Mouse (Mus musculus): Measurements from ENCODE around the gene A3galt2.

A3galt2 gene

DNA sequence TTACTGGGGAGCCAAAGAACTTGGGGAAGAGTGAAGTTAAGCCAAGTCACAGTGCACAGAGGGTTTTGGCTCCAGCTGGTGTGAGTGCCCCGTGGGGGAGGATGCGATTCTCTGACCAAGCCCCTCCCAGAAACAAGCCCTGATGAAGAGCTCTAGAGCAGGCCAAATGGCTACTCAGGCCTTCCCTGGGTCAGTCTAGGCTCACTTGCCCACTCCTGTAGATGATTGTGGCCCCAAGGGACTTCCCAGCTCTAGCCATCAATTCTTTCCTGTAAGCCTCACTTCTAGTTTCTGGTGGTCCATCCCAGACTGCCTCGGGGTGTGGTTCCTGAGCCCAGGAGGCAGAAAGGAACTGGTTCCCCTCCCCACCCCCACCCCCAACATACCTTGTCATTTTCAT is at the start of gene A3galt2:
Gene A3galt2, plus strand, starts transcription at position 301 of the 400 bp plus-strand sequence.
- DNase-seq (ENCODE audit: low read depth, low spot score): no peak

DNA sequence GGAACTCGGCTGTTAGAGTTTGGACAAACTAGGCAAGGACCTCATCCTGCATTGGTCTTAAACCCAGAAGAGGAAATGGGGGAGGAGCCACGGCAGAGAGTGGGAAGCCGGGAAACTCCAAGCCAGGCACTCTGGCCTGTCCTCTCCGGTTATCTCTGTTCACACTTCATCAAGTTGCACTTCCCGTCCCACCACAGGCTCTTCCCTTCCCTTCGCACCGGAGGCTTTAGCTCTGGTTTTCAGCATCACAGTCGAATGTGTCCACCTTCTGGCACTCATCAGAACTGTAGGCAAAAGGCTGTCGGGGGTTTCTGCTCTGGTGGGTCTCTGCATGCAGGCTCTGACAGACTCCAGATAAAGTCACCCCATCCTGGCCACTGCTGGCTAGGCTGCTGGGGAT is 48.5 kb upstream of the A3galt2 start:
- DNase-seq (ENCODE audit: low read depth, low spot score): no peak

DNA sequence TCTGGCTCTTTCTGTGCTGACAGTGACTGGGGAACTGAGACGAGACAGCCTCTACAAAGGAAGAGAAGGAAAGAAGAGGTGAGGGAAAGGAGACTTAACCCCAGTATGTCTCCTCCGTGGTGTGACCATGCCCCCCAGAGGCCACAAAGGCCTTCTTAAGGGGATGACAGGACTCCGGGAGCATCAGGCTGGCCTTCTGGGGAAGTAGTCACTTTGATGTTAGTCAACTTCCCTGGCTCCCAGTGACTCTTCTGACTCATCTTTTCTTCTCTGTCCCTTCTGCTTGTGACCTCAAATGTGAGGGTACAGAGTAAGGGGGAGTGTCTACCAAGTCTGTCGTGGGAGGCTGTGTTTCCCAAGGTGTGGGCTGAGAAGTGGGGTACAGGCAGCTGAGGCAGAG is 47.8 kb upstream of the A3galt2 start:
- no peak for DNase-seq (ENCODE audit: low read depth, low spot score)

DNA sequence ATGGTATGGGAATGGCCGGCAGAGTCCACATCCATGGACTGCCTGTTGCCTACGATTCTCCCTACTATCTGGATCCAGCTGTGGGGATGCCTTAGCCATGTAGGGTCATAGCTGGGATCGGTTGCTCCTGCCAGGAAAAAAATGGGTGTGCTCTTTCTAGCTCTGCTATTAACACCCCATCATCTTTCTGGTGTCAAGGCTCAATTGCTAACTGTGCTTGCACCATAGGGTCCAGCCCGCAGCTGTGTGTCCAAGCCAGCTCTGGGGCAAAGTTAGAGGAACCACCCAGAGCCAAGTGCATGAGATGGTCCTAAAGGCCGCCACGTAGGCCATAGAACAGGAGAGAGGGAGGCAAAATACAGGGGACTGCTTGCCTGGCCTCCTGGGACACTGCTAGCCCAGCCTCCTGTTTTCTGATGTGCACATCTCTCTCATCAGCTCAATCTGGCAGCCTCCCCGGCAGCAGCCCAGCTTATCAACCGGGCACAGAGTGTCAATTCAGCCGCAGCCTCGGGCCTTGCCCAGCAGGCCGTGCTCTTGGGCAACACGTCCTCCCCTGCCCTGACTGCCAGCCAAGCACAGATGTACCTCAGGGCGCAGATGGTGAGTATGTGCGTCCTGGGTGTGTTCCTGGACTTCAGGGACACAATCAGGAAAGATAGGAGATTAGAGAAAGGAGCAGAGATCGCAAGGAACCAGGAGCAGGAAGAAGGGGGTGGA is 45.9 kb upstream of the A3galt2 start:
- DNase-seq (ENCODE audit: low read depth, low spot score): no peak

DNA sequence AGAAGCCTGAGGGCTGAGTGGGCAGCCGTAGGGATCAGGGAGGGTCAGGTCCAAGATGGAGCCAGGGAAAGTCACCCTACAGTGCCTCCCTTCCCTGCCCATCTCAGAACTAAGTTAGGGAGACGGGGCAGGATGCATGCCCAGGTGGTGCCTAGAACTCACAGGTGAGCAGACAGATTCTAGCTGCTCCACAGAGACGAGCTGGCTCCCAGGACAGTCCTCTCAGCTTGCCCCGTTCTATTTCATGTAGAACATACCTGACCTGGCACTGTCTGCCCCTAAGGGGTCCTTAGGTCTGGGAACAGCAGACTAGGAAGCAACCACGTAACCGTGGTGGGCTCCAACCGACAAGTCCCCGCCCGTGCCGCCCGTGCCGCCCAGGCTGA is 45.4 kb upstream of the A3galt2 start:
- DNase-seq (ENCODE audit: low read depth, low spot score): no peak

DNA sequence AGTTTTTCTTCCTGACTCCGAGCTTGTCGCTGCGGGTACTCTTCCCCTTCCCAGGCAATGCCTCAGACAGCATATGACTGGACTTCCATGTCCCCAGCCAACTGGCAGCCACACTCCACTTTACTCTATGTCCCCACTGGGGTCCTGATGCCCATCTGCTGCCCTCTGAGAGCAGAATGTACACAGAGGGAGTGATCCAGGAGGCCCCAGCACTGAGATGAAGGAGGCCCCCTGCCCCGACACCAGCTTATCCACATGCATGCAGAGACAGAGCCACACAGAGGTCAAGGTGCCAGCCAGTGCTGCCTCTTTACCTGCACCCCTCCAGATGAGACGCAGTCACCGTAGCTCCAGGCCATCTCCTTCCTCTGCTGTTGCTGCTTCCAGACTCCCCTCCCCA is 44.9 kb upstream of the A3galt2 start:
- DNase-seq (ENCODE audit: low read depth, low spot score): no peak

DNA sequence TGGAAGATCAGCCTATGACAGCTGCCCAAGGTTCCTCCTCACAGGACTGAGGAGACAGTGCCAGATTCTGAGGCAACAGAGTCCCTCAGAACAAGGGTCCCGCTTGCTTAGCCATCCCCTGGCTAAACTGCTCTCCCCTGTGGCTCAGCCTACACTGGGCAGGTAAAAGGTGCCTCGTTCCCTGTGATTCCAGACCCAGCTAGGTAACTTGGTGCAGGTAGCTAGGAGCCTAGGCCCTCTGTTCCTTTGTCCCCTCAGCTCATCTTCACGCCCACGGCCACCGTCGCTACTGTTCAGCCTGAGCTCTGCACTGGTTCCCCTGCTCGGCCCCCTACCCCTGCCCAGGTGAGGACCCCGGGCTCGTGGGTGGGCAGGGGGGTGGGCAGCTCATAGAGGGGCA is 44.4 kb upstream of the A3galt2 start:
- DNase-seq (ENCODE audit: low read depth, low spot score): no peak

DNA sequence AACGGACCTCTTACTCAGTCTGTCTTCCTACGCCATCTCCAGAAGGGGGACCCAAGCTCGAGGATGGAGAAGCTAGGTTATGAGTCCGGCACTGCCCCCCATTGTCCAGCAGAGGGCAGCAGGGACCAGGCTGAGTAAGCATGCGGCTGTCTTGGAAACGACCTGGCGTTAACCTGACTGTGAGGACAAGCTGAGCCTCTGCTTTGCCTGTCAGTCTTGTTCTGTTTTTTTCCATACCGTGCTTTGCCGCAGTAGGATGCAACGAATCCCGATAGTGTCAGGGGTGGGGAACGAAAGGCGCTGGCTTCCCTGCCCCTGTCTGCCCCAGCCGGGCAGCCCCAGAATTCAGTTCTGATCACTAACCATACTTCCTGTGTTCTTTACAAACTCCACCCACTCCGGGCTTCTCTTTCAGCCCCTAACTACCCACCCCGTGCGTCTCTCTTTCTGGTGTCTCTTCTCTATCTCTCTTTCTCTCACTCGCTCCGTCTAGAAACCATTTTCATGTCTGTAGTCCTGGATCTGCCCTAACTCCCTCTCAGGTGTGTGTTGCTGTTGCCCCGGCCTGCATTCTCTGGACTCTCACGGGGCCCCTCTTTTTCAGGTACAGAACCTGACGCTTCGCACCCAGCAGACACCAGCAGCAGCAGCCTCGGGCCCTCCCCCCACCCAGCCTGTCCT is 43.6 kb upstream of the A3galt2 start:
- peak; percentile 72 for DNase-seq (ENCODE audit: low read depth, low spot score)

DNA sequence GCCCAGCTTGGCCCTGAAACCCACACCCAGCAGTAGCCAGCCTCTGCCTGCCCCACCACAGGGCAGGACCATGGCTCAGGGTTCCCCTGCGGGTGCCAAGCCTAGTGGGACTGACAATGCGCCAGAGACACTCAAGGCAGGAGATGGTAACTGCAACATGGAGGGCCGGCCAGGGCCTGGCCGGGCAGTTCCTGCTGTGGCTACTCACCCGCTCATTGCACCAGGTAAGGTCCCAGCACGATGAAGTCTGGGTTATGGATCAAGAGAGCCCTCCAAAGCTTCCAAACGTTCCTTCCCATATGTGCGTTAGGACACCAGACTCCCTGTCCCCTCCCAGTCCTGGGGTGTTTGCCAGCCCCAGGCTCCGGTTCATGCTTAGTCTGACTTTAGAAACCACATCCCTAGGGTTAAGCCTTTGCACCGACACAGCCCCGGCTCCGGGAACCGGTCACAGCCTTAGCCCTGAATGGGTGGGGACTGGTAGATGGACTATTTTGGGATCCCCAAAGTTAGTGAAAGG is 43.0 kb upstream of the A3galt2 start:
- DNase-seq (ENCODE audit: low read depth, low spot score): no peak

DNA sequence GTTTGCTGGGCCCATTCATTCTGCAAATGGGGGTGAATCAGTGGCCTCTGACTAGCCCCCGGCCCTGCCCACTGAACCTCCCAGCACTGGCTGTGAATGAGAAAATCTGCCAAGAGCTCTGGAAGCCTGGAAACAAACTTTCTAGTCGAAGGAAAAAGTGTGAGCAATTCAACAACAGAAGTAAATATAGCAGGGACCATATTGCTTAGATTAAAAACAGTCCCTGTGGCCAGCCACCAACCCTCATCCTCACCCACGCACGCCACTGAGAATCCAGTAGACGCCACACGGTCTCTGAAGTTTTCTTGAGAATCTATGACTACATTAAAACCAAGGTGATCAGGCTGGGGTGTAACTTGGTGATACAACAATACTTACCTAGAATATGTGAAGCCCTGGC is 42.2 kb upstream of the A3galt2 start:
- no peak for DNase-seq (ENCODE audit: low read depth, low spot score)

DNA sequence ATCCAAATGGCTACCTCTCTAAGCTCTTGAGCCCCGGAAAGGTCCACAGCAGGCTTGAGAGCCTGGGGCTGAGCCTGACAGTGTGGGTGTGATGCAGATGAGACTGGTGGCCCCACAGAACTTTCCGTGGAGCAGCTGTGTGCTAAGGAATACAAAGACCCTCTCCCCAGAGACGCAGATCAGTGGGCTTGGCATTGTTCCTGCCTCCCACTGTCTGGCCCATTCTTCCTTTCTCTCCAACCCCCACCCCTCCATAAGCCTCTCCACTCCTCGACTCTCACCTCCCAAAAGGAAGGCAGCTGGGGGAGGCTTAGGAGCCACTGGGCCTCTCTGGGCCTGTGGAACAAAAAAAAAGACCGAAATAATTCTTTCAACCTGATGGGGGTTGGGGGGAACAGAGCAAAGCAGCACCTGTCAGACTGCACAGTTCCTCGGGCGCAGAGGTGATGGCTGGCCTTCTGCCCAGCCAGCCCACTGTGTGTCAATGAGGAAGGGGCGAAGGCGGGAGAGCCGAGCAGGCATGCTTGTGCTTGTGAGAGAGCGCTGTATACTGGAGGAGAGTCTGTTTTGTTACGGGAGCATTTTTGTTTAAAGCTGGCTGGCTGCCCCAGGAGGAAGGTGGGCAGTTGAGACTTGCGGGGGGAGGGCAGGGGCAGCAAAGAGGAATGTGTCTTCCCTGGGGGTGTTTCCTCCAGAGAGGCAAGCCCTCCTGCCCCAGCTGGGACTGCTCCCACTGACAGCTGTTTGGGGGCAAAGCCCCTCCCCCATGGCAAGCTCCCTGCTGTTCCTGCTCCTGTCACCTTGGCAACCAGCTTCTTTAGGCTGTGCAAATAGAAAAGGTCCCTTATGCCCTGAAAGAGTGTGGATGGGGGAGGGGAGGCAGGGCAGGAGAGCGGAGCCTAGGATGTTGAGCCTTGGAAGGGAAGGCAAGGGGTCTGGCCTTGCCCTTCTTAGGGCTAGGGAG is 39.6 kb upstream of the A3galt2 start:
- DNase-seq (ENCODE audit: low read depth, low spot score): no peak

DNA sequence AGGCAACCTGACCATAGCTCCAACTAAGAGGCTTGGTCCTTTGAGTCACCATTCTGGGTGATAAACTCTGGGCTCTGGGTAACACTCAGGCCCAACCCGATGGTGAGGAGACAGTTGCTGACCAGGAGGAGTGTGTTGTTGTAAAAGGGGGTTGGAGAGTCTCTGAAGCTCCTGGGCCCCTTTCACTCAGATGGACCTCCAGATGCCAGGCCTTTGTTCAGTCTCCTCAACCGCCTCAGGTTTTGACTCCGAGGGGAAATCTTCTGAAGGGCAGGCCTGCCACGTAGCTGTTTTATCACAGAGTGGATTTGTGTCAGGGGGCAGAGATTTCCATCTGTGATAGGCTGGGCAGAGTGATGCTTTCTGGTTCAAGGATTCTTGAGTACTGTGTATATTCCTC is 38.9 kb upstream of the A3galt2 start:
- DNase-seq (ENCODE audit: low read depth, low spot score): no peak

DNA sequence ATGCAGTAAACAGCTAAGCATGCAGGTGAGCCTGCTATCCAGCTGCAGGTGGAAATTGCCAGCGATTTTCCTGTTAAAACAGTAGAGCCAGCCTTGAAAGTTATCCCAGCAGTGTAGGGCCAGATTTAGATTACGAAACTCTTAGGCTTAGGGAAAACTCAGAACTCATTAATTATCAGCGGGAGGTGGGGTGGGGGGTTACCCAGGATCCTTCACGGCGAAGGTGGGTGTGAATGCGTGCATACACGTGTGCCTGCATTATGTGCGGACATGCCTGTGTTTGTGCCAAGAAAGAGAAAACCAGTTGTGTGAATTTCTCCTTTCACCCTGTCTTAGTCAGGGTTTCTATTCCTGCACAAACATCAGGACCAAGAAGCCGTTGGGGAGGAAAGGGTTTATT is 38.4 kb upstream of the A3galt2 start:
- DNase-seq (ENCODE audit: low read depth, low spot score): no peak

DNA sequence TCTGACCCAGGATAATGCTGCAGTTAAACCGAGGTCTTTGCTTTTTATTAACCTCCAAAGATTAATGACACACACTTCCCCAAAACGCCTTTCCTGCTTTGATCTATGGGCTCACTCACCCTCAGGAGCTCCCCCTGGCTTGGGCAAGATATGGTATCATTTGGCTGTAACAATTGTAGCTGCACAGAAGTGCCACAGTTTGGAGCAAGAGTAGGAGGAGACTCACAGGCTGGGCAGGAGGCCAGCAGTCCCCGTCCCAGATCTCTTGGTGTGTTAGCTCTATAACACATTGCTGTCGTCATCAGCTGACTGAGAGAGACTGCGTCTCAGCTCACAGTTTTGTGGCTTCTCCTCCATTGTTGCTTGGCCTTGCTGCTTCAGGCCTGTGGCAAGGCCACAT is 35.1 kb upstream of the A3galt2 start:
- DNase-seq (ENCODE audit: low read depth, low spot score): no peak

DNA sequence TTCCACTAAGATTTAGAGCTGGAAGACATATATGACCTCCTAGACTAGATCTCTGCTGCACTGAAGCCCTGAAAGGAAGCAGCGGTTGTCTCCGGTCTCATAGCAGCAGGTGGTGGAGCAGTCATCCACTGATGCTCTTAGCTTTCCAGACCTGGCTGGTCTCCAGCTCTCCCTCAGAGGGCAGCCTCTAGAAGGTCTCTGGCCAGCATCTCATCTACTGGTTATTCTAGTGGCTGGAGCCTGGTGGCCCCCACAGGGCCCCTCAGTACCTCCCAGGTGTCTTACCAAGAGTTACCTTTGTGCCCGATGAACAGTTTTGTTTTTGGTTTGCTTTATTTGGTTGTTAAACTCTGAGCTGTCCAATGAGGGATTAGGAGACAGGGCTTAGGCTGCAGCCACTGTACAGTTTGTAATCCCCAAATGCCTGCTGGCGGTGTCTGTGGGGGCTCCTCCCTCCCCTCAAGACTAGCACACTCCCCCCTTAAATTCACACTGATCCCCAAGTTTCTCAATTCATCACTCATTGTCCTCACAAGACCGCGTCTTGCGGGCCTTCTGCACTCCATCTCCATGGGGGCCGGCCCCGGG is 34.0 kb upstream of the A3galt2 start:
- no peak for DNase-seq (ENCODE audit: low read depth, low spot score)

DNA sequence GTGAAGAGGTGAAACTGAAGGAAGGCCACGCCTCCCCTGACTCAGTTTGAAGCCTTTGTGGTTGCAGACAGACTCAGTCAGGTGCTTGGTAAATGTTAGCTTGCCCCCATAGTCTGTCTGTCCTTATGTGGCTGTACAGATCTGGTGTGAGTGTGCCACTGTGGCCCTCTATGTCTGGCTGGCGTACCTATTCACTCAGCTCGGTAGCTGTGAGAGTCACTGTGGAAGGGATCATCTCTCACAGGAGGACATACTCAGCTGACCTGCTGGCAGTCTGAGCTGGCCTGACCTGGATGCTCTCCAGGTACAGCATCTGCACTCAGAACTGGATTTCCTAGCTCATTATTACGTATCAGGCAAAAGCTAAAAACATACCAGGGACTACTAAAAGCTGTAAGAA is 33.4 kb upstream of the A3galt2 start:
- no peak for DNase-seq (ENCODE audit: low read depth, low spot score)

DNA sequence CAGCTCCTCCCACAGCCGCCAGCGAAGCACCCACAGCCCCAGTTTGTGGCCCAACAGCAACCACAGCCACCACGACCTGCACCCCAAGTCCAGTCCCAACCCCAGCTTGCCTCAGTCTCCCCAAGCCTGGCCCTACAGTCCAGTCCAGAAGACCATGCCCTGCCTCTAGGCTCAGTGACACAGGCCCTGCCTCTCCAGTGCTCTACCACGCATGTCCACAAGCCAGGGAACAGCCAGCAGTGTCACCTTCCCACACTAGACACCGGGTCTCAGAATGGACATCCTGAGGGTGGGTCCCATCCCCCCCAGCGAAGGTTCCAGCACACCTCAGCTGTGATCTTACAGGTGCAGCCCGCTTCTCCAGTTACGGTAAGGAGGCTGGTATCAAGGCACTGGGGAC is 32.2 kb upstream of the A3galt2 start:
- DNase-seq (ENCODE audit: low read depth, low spot score): no peak

DNA sequence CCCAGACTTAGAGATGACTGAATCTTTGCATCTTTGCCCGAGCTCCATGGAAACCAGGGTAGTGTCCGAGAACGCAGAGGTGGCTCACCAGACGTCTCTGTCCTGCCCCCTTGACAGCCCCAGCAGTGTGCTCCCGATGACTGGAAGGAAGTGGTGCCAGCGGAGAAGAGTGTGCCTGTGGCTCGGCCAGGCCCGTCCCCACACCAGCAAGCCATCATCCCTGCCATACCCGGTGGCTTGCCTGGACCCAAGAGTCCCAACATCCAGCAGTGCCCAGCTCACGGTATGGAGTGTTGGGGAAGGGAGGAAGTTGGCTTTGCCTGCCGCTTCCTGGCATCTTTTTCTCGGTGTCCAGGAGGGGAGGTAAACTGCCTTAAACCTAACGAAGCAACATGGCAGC is 31.7 kb upstream of the A3galt2 start:
- DNase-seq (ENCODE audit: low read depth, low spot score): no peak

DNA sequence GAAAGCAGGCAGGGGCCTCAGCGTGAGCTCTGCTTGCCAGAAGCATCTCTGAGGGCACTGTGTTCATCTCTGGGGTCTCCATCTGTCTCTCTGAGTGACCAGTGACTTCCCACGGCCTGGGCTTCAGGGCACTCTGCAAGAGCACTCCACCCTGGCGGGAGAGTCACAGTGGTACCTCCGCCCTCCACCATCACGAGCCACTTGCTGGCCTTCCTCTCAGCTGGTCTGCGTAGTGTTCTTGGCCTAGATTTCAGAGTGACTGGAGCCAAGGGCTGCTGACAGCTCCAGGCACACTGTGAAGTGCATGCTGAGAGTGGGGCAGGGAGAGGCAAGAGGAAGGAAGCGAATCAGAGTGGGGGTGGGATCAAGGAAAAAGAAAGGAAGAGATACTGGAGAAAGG is 31.1 kb upstream of the A3galt2 start:
- DNase-seq (ENCODE audit: low read depth, low spot score): no peak

DNA sequence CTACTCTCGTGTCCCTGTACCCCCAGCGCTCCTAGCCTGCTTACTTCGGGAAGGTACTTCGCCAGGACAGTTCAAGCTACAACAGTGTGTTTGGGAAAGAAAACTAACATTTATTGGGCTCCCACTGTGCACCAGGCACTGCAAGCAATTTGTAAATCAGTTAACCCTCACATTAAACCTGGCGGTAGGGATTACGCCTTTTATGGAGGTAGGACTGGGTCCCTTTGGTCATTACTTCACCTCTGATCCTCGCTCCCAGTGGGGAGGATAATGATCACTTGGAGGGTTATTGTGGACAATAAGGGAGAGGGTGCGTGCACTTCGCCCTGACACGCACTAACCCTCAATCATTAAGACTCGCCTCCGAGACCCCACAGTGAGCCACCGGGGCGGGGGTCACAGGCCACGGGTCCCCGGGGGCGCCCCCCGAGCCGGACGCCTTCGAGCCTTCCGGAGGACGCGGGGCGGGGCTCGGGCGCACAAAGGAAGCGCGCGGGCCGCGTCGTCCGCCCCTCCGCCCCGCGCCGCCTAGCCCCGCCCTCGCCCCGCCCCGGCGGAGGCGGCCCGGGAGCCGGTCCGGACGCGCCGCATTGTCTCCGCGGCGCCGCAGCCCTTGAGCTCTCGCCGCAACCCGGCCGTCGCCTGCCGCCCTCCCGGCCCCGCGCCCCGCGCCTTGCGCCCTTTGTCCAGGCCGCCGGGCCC is 28.0 kb upstream of the A3galt2 start:
- DNase-seq (ENCODE audit: low read depth, low spot score): peak; percentile 67

Data from c-Kit-negative CD71-positive TER-119-positive erythroid progenitor cells, embryonic 14.5 days (primary cell).